Mouse (Mus musculus) thymus, postnatal 14 days (tissue): Measurements from ENCODE around the gene Gng3.
"Not testable (repeated sequence)": the region's sequence is repeated elsewhere in the genome, so short reads cannot be mapped to it uniquely, and the experiment has no call there.

Experiments used
- DNase-seq: peaks from one replicate; pipeline ENCODE4 v3.0.0; 2021

The Gng3 gene

GRCm38 (mm10) chr19:8844371-8845129 lies 5.6 kb upstream of the Gng3 start:
- peak; percentile 83 for DNase-seq

- no peak for DNase-seq
Measured at GRCm38 (mm10) chr19:8842961-8843360, 4.0 kb upstream of the Gng3 start.

GRCm38 (mm10) chr19:8841012-8841411 lies 2.0 kb upstream of the Gng3 start:
- no peak for DNase-seq

- DNase-seq = peak; percentile 68
Measured at GRCm38 (mm10) chr19:8839908-8840791, 1.2 kb upstream of the Gng3 start.

GRCm38 (mm10) chr19:8838041-8838730 lies 808 bp downstream of the Gng3 start:
- DNase-seq = peak; percentile 35

- DNase-seq = peak; percentile 87
Measured at GRCm38 (mm10) chr19:8837251-8837791, 1.7 kb downstream of the Gng3 start, which contains the start of gene Bscl2. Gene Bscl2 (plus strand): TSS chr19:8837467.

GRCm38 (mm10) chr19:8836327-8836726 lies 2.7 kb downstream of the Gng3 start:
- DNase-seq = not testable (repeated sequence)

GRCm38 (mm10) chr19:8832971-8833370 lies 6.0 kb downstream of the Gng3 start:
- DNase-seq = no peak

- DNase-seq = no peak
Measured at GRCm38 (mm10) chr19:8831262-8831661, 7.7 kb downstream of the Gng3 start.

GRCm38 (mm10) chr19:8830664-8831063 lies 8.3 kb downstream of the Gng3 start:
- DNase-seq = no peak

- no peak for DNase-seq
Measured at GRCm38 (mm10) chr19:8829660-8830059, 9.3 kb downstream of the Gng3 start, which contains the start of gene AC129217.1. Gene AC129217.1 (plus strand): TSS chr19:8829773.

- no peak for DNase-seq
Measured at GRCm38 (mm10) chr19:8822696-8823095, 16.3 kb downstream of the Gng3 start.

- no peak for DNase-seq
Measured at GRCm38 (mm10) chr19:8821146-8821545, 17.8 kb downstream of the Gng3 start.

GRCm38 (mm10) chr19:8820424-8820956 lies 18.5 kb downstream of the Gng3 start:
- DNase-seq = no peak

GRCm38 (mm10) chr19:8819596-8820423 lies 19.2 kb downstream of the Gng3 start, which contains the start of gene Hnrnpul2:
Gene Hnrnpul2 (plus strand): TSS chr19:8820010.
- peak; percentile 98 for DNase-seq

- DNase-seq = peak; percentile 94
Measured at GRCm38 (mm10) chr19:8818801-8819595, 20.0 kb downstream of the Gng3 start, which contains the start of gene Ttc9c. Gene Ttc9c (minus strand): TSS chr19:8819333.

GRCm38 (mm10) chr19:8818301-8818798 lies 20.6 kb downstream of the Gng3 start:
- DNase-seq = no peak

GRCm38 (mm10) chr19:8817001-8817400 lies 22.0 kb downstream of the Gng3 start:
- DNase-seq = no peak

- no peak for DNase-seq
Measured at GRCm38 (mm10) chr19:8815812-8816211, 23.2 kb downstream of the Gng3 start.

GRCm38 (mm10) chr19:8806810-8807209 lies 32.2 kb downstream of the Gng3 start:
- DNase-seq = no peak
